Mouse (Mus musculus): ENCODE data around the gene Cnot3. TPM values are rescaled to one million over a fixed set of nuclear protein-coding genes. Genes with fewer than 3 reads are reported as not detected.
"Not testable (repeated sequence)": the region's sequence is repeated elsewhere in the genome, so short reads cannot be mapped to it uniquely, and the experiment has no call there.

Gene Cnot3
- polyA plus RNA-seq, 1 experiment from 2014 or later: 12.9 TPM

DNA sequence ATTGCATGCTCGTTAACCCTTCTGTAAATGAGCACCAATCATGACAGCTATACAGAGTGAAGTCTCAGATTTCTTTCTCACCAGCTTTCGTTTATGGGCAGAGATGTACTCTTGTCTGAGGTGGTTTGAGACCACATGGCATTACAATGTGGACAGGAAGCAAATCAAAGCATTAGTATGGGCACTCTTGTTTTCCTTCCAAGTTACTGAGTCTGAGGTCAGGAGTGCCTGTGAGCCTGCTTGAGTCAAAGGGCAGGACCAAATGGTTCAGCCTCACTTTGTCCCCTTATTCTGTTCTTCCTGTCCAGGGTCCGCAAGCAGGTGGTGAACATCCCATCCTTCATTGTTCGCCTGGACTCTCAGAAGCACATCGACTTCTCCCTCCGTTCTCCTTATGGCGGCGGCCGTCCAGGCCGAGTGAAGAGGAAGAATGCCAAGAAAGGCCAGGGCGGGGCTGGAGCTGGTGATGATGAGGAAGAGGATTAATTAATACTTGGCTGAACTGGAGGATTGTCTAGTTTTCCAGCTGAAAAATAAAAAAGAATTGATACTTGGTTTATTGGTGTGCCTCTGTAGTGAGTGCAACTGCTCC, 61.4 kb downstream of the Cnot3 start:
- Histone ChIP-seq H3K4me3 (ENCODE audit: low read depth, low read length) (peak overlapping the region; percentile 74), H3K4me2 (ENCODE audit: low read depth, low read length) (peak overlapping the region; percentile 82), H3K9me3 (ENCODE audit: low read length) (no peaks in the 10 kb centered on the region), H3K36me3 (replicated peaks; ENCODE audit: insufficient read depth, low read length) (peaks cover 23% of the 10 kb centered on the region), H3K9ac (replicated peaks) (peak overlapping the region; percentile 72), H3K27ac (ENCODE audit: low read depth) (peak overlapping the region; percentile 77), H3K4me1 (ENCODE audit: insufficient read depth) (peaks cover 11% of the 10 kb centered on the region), H3K27me3 (ENCODE audit: insufficient read depth, low read length) (no peaks in the 10 kb centered on the region)
- DNase-seq (no peak), ATAC-seq (no peak)
- TF ChIP-seq CTCF (IDR thresholded peaks at IDR 0.05; ENCODE audit: low read depth) (no peak), EP300 (IDR thresholded peaks at IDR 0.05; ENCODE audit: low read depth) (no peak)
- WGBS (ENCODE audit: insufficient replicate concordance): 41% methylated on average over 11 of the region's 11 CpGs

DNA sequence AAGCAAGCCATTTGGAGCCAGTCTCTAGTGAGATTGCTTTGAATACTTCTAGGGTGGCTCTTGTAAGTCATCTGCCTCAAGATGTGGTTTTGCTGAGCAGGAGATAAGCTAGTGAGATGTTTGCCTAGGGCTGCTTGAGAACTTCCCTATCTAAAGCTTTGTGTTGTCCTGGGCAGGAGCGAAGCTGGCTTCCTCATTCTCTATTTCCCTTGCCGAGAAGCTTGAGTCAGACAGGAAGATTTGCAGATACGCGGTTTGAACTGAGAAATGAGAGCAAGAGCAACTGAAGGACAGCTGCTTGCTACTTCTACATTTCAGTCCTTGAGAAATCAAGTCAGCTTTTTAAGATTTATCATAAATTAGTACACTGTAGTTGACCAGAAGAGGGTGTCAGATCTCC, 62.0 kb downstream of the Cnot3 start:
- WGBS (ENCODE audit: insufficient replicate concordance): 24% methylated on average over 4 of the region's 4 CpGs
- H3K4me2 ChIP-seq (ENCODE audit: low read depth, low read length): no peak overlapping the region
- no peaks in the 10 kb centered on the region for H3K27me3 ChIP-seq (ENCODE audit: insufficient read depth, low read length)
- H3K27ac ChIP-seq (ENCODE audit: low read depth): peak overlapping the region; percentile 77
- H3K9ac ChIP-seq (replicated peaks): no peak overlapping the region
- peak; percentile 36 for DNase-seq
- peak; percentile 9 for ATAC-seq
- peaks cover 21% of the 10 kb centered on the region for H3K36me3 ChIP-seq (replicated peaks; ENCODE audit: insufficient read depth, low read length)
- peaks cover 11% of the 10 kb centered on the region for H3K4me1 ChIP-seq (ENCODE audit: insufficient read depth)
- no peak overlapping the region for H3K4me3 ChIP-seq (ENCODE audit: low read depth, low read length)
- TF ChIP-seq CTCF (IDR thresholded peaks at IDR 0.05; ENCODE audit: low read depth) (no peak), EP300 (IDR thresholded peaks at IDR 0.05; ENCODE audit: low read depth) (no peak)
- no peaks in the 10 kb centered on the region for H3K9me3 ChIP-seq (ENCODE audit: low read length)

DNA sequence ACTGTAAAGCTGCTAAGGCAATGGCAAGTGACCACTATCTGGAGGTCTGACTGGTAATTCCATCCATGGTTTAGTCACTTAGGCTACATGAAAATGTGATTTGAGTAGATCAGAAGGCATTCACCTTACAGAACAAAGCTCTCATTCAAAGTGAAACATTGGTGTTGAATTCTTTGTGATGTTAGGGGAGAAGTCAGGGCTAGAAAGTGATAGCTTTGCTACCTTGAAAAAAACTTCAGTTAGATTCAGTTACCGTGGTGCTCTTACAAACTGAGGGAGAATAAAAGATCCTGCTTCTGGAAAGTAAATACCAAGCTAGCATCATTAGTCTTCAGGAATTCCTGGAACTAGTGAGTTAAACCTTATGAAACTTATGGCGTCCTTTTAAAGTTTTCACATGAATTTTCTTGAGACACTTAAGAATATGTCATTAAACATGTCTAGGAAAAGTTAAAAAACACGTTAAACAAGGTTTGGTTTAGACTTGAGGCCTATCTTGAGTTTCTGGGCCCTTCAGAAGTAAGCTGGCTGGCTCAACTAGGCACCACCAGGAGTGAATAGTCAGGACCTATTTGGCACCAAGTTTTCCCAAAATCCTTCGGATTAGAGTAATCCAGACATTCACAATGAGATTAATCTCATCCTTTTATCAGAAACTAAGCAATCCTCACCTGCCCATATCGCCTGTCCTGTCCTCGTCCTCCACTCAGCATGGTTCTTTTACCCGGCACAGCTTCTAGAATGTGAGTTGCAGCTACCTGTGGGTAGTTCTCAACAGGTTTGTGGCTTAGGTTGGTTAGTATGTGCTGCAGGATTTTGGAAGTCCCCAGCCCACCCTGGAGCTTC, 62.7 kb downstream of the Cnot3 start:
- H3K36me3 ChIP-seq (replicated peaks; ENCODE audit: insufficient read depth, low read length): peaks cover 21% of the 10 kb centered on the region
- TF ChIP-seq EP300 (IDR thresholded peaks at IDR 0.05; ENCODE audit: low read depth): no peak
- TF ChIP-seq CTCF (IDR thresholded peaks at IDR 0.05; ENCODE audit: low read depth): no peak
- H3K9me3 ChIP-seq (ENCODE audit: low read length): no peaks in the 10 kb centered on the region
- no peaks in the 10 kb centered on the region for H3K27me3 ChIP-seq (ENCODE audit: insufficient read depth, low read length)
- ATAC-seq (no peak), DNase-seq (no peak)
- no peak overlapping the region for H3K4me3 ChIP-seq (ENCODE audit: low read depth, low read length)
- peak overlapping the region; percentile 41; the same call in 1 of the 2 replicates for H3K27ac ChIP-seq (ENCODE audit: low read depth)
- WGBS (ENCODE audit: insufficient replicate concordance): 58% methylated on average over 7 of the region's 7 CpGs
- H3K4me2 ChIP-seq (ENCODE audit: low read depth, low read length): no peak overlapping the region
- H3K4me1 ChIP-seq (ENCODE audit: insufficient read depth): peaks cover 11% of the 10 kb centered on the region
- no peak overlapping the region for H3K9ac ChIP-seq (replicated peaks)

DNA sequence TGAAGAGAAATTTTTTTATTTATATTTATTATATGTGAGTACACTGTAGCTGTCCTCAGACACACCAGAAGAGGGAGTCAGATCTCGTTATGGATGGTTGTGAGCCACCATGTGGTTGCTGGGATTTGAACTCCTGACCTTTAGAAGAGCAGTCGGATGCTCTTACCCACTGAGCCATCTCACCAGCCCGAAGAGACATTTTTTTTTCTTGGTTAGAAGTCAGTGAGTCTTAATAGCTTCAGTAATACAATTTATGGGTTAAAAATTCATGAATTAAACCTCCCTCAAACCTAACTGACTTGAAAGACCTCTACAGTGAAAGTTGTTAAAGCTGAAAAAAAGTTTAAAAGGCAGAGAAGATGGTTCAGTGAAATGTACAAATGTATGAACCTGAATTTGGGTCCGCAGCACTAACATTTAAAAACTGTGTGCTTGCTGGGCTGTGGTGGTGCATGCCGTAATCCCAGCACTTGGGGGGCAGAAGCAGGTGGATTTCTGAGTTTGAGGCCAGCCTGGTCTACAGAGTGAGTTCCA, 63.4 kb downstream of the Cnot3 start:
- ATAC-seq; H3K9me3 ChIP-seq (ENCODE audit: low read length); H3K27me3 ChIP-seq (ENCODE audit: insufficient read depth, low read length); H3K9ac ChIP-seq (replicated peaks); DNase-seq; H3K4me2 ChIP-seq (ENCODE audit: low read depth, low read length); H3K4me3 ChIP-seq (ENCODE audit: low read depth, low read length): not testable (repeated sequence)
- Histone ChIP-seq H3K36me3 (replicated peaks; ENCODE audit: insufficient read depth, low read length) (peaks cover 21% of the 10 kb centered on the region), H3K4me1 (ENCODE audit: insufficient read depth) (peaks cover 11% of the 10 kb centered on the region), H3K27ac (ENCODE audit: low read depth) (peak overlapping the region; percentile 41; the same call in 1 of the 2 replicates)
- WGBS (ENCODE audit: insufficient replicate concordance): 41% methylated on average over 5 of the region's 5 CpGs

DNA sequence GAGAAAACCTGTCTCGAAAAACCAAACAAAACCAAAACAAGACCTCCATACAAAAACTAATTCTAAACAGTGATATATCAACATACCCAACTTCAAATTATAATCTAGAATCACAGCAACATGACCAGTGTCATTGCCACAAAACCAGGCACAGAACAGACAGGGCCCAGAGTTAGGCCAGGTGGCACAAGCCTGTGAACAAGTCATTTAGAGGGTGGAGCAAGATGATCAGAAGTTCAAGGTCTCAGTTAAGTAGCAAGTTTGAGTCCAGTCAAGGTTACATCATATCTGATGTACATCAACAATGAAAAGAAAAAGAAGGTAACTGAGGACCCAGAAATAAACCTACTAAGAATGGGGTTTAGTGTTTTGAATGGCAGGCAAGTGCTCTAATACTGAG, 63.9 kb downstream of the Cnot3 start:
- Histone ChIP-seq H3K27ac (ENCODE audit: low read depth) (peak overlapping the region; percentile 39; the same call in 1 of the 2 replicates), H3K4me3 (ENCODE audit: low read depth, low read length) (no peak overlapping the region), H3K4me2 (ENCODE audit: low read depth, low read length) (no peak overlapping the region), H3K9me3 (ENCODE audit: low read length) (no peaks in the 10 kb centered on the region), H3K9ac (replicated peaks) (no peak overlapping the region), H3K4me1 (ENCODE audit: insufficient read depth) (peaks cover 11% of the 10 kb centered on the region), H3K27me3 (ENCODE audit: insufficient read depth, low read length) (no peaks in the 10 kb centered on the region), H3K36me3 (replicated peaks; ENCODE audit: insufficient read depth, low read length) (peaks cover 21% of the 10 kb centered on the region)
- ATAC-seq: no peak
- TF ChIP-seq EP300 (IDR thresholded peaks at IDR 0.05; ENCODE audit: low read depth) (no peak), CTCF (IDR thresholded peaks at IDR 0.05; ENCODE audit: low read depth) (no peak)
- WGBS (ENCODE audit: insufficient replicate concordance): 50% methylated on average over 1 of the region's 1 CpGs
- DNase-seq: no peak

Small RNAs within 50 kb of the gene (microRNA-seq; reads per million reads assigned to microRNA genes)
- 2.4 reads per million for gene Mir3572

Other genes starting within 250 kb of the Cnot3 start
- 0.30 TPM in 1 of 2 replicates, not detected in the other for gene Cacng6, start 221.1 kb upstream of the Cnot3 start, polyA plus RNA-seq (2015; fragmentation: Nextera tagmentation; extraction: Ambion mirVana)
- 0.24 and 0.41 TPM in 2 replicates for gene Tarm1, start 142.6 kb upstream of the Cnot3 start, polyA plus RNA-seq (2015; fragmentation: Nextera tagmentation; extraction: Ambion mirVana)
- 0.12 TPM in 1 of 2 replicates, not detected in the other for gene Oscar, start 29.1 kb upstream of the Cnot3 start, polyA plus RNA-seq (2015; fragmentation: Nextera tagmentation; extraction: Ambion mirVana)
- 385 and 415 TPM in 2 replicates for gene Ndufa3, start 27.9 kb upstream of the Cnot3 start, polyA plus RNA-seq (2015; fragmentation: Nextera tagmentation; extraction: Ambion mirVana)
- gene Tfpt, start 15.3 kb upstream of the Cnot3 start, polyA plus RNA-seq (2015; fragmentation: Nextera tagmentation; extraction: Ambion mirVana): 8.8 and 9.8 TPM in 2 replicates
- 20.8 and 24.9 TPM in 2 replicates for gene Prpf31, start 15.3 kb upstream of the Cnot3 start, polyA plus RNA-seq (2015; fragmentation: Nextera tagmentation; extraction: Ambion mirVana)
- 7.0 and 7.8 TPM in 2 replicates for gene Leng1, start 20.6 kb downstream of the Cnot3 start, polyA plus RNA-seq (2015; fragmentation: Nextera tagmentation; extraction: Ambion mirVana)
- 4.7 and 5.0 TPM in 2 replicates for gene Tmc4, start 32.3 kb downstream of the Cnot3 start, polyA plus RNA-seq (2015; fragmentation: Nextera tagmentation; extraction: Ambion mirVana)
- 46.1 and 50.9 TPM in 2 replicates for gene Tsen34, start 47.6 kb downstream of the Cnot3 start, polyA plus RNA-seq (2015; fragmentation: Nextera tagmentation; extraction: Ambion mirVana)
- 14.8 and 16.1 TPM in 2 replicates for gene Mboat7, start 48.3 kb downstream of the Cnot3 start, polyA plus RNA-seq (2015; fragmentation: Nextera tagmentation; extraction: Ambion mirVana)
- 859 and 872 TPM in 2 replicates for gene Rps9, start 58.7 kb downstream of the Cnot3 start, polyA plus RNA-seq (2015; fragmentation: Nextera tagmentation; extraction: Ambion mirVana)
- gene Pirb, start 75.1 kb downstream of the Cnot3 start, polyA plus RNA-seq (2015; fragmentation: Nextera tagmentation; extraction: Ambion mirVana): 5.6 and 7.0 TPM in 2 replicates
- gene Gm15448, start 180.4 kb downstream of the Cnot3 start, polyA plus RNA-seq (2015; fragmentation: Nextera tagmentation; extraction: Ambion mirVana): 0.12 TPM in 1 of 2 replicates, not detected in the other
- 2.0 and 2.8 TPM in 2 replicates for gene Pira2, start 199.8 kb downstream of the Cnot3 start, polyA plus RNA-seq (2015; fragmentation: Nextera tagmentation; extraction: Ambion mirVana)

Data from liver, postnatal 0 days (tissue).